Mouse (Mus musculus) splenic B cell, adult 2 months (primary cell): Measurements from ENCODE around the gene Sptbn1.

ENCODE experiments used
- DNase-seq: peaks from one replicate; pipeline ENCODE4 v3.0.0-alpha.2; 2011; ENCODE audit warnings: low read depth, low spot score
- H3K27me3 ChIP-seq: 2 replicates; pipeline ENCODE4 v1.6.1; 2012; ENCODE audit warnings: mild to moderate bottlenecking, low read length, moderate library complexity, mixed read lengths; ENCODE audit not compliant: control insufficient read depth, poor library complexity, insufficient read depth, severe bottlenecking
- H3K36me3 ChIP-seq: 2 replicates; pipeline ENCODE4 v1.6.1; 2012; ENCODE audit warnings: mild to moderate bottlenecking, low read length, moderate library complexity, mixed read lengths; ENCODE audit not compliant: control insufficient read depth, poor library complexity, insufficient read depth, severe bottlenecking

Sptbn1 gene

DNA sequence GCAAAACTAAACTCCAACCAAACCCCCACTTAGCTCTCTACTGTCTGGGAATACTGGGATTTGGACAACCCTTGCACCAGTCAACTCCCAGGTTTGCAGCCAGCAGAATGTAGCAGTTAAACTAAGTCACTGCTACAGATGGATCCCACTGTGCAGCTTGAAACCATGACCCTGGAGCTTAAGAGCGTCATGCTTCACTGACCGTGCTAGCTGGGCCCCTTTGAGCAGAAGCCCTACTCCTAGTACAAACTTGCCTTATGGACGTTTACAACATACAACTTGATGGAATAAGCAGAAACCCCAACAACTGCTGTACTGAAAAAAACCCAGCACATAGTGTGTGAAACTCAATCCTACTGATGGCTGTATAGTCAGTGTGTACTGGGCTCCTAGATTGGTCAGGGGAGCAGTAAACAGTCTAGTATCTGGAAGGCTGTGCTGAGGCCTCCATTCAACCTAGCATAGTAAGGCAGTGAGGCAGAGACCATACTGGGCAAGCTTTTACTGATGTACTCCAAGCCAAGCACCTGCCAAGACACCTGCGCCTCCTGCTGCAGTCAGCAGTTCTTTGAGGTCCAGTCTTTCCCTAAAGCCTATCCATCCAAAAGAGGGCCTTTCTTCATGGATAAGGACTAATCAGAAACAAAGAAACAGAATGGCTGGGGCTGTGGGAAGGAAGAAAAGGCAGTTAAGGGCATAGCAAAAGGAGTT lies 108.3 kb downstream of the Sptbn1 start:
- no peaks in the 10 kb centered on the region for H3K27me3 ChIP-seq
- DNase-seq, result no peak
- peaks cover 7% of the 10 kb centered on the region; the same call in 1 of the 2 replicates for H3K36me3 ChIP-seq

DNA sequence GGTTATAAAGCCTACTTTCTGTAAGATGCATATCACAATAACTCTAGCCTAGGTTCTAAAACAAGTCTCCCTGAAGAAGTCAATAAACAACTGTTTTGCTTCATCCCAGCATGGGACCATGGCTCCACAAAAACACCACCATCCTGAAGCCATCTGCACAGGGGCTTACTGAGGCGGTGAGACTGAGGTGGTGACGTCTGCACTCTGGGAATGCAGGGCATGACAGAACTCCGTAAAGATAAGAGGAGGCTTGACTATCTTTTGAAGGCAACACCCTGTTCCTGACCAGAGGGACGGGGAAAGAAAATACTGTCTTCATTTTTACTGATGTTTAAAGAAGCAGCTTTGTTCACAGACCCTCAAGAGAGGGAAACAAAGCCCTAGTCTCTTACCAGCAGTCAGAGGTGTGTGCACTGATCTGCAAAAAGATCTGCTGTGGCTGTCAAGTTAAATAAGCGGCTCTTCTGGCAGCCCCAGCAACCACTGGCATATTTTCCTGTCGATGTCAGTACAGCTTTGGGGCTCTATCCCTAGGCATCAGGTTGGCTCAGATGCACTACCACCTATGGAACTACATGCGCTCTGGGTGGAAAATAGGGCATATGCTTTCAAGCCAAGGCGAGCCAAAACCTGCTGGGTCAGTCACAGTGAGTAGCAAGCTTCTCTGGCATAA lies 109.8 kb downstream of the Sptbn1 start:
- Histone ChIP-seq H3K27me3 (no peaks in the 10 kb centered on the region), H3K36me3 (peaks cover 12% of the 10 kb centered on the region)
- no peak for DNase-seq

DNA sequence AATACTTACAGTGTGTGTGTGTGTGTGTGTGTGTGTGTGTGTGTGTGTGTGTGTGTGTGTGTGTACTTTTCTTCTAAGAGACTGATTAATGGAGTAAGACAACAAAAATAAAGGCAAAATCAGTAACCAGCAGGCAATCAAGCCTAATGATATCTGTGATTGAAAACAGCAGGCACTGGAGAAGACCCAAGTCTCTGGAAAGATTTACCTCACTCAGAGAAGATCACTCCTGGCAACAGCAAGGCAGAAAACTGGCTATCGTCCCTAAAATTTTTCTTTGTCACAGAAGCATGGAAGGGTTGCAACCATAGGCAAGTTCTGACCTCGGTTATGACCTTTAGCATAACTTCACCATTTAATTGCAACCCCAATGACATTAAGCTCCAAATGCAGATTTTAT lies 112.1 kb downstream of the Sptbn1 start:
- Histone ChIP-seq H3K36me3 (peaks cover 12% of the 10 kb centered on the region), H3K27me3 (no peaks in the 10 kb centered on the region)
- DNase-seq, result no peak

DNA sequence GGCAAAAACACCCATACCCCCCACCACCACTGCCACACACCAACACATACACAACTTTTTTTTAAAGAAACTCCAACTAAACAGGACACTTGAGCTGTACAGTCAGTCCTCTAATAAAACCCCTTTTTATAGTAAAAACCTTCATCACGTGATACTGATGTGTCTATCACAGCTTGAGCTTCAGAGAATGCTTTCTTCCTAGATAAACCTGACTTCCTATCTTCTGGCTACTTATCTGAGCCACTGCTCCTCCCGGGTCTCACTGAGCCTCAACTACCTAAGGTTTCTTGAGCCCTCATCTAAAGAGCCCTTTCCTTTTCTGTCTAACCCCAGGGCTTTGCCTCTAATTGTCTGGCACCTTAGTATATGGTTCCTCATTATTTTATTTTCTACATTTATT lies 113.0 kb downstream of the Sptbn1 start:
- Histone ChIP-seq H3K27me3 (no peaks in the 10 kb centered on the region), H3K36me3 (peaks cover 14% of the 10 kb centered on the region)
- no peak for DNase-seq

DNA sequence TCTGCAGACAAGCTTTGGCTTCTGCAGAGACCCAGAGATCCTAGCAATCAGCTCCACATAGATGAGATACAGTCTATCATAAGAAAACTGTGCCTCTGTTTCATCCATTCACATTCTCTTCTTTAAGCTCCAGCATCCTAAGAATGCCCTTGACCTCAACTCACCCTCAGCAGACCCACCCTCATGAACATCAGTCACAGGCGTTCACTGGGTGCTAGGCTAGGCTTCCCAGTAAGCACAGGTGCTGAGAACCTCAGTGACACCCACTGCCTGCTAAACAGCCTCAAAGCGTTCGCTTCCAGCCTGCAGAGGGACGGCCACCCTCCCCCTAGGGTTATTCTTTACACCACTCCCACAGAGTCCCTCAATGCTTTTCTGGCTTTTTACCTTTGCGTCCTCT lies 119.1 kb downstream of the Sptbn1 start:
- no peaks in the 10 kb centered on the region for H3K27me3 ChIP-seq
- H3K36me3 ChIP-seq, result peaks cover 20% of the 10 kb centered on the region
- DNase-seq, result no peak

DNA sequence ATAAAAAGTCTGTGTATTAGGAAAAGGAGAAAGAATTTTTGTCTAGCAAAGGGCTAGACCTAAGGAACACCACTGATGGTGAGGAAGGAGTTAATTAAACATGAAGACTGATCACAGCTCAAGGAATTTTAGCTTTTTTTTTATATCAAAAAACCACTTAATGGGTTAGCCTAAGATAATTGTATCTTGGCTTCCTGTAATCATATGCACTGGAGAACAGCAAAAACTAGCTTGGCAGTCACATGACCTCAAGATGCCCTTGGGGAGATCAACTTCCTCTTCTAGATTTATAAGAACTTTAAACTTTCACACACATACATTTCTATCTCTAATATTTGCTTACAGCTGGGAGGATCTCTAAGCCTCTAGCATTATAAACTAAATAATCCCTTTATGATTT lies 119.6 kb downstream of the Sptbn1 start:
- DNase-seq, result peak; percentile 84
- no peaks in the 10 kb centered on the region for H3K27me3 ChIP-seq
- peaks cover 21% of the 10 kb centered on the region for H3K36me3 ChIP-seq

DNA sequence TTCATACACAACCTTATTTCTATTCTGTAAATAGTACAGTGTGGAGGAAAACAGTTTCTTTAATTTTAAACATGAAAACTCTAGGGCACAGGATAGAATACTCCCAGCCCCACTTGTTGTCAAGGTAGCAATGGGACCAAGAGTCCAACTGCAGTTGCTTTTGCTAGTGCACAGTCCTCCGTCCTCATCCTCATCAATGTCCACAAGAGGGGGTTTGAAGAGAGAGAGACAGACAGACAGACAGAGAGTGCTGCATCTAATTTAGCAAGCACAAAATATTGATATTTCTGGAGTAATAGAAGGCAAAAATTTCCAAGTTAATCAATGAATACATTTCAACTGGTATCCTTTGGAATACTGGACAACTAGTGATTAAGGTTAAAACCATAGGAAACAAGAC lies 120.1 kb downstream of the Sptbn1 start:
- DNase-seq, result peak; percentile 41
- Histone ChIP-seq H3K36me3 (peaks cover 21% of the 10 kb centered on the region), H3K27me3 (no peaks in the 10 kb centered on the region)

DNA sequence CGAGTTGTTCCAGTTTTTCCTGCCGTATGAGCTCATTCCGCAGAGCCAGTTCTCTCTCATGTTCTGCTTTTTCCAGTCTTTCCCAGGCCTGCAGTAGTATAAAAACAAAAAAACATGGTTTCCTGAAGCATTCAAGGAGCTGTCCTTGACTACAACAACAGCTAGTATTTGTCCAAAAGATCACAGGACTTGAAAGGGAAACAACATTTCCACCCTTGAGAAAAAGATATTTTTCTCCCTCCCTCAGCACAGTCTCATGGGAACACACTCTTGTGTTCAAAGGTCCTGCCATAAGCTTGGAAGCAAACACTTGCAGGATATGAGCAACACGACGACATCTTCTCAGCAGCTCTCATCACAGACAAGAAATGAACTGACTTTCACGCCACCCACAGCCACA lies 124.9 kb downstream of the Sptbn1 start:
- no peak for DNase-seq
- no peaks in the 10 kb centered on the region for H3K27me3 ChIP-seq
- H3K36me3 ChIP-seq, result peaks cover 29% of the 10 kb centered on the region

DNA sequence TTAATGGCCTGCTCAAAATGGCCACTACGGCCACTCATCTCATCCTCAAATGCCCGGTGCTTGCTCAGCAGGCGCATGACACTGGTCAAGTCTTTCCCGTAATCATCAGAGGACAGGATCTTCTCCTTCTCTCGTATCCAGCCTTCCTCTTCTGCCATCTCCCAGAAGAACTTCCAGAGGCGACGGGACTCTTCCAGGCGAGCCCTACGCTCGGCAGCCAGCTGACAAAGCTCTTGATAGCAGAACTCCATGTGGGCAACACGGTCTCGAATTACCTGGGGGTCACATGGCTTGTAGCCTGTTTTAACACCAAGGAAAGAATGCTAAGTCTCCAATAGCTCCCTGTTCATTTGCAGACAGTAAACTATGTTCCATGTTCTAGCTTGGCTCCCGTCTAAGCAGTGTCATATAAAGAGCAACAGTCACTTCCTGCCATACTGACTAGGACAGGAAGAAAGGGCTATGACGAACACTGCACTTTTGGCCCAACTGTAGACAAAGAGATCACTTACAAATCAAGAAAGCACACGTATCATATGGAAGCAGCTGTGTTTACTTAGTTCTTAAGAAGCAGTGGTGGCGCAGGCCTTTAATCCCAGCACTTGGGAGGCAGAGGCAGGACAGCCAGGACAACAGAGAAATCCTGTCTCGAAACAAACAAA lies 128.7 kb downstream of the Sptbn1 start:
- DNase-seq, result no peak
- Histone ChIP-seq H3K27me3 (no peaks in the 10 kb centered on the region), H3K36me3 (peaks cover 27% of the 10 kb centered on the region)

DNA sequence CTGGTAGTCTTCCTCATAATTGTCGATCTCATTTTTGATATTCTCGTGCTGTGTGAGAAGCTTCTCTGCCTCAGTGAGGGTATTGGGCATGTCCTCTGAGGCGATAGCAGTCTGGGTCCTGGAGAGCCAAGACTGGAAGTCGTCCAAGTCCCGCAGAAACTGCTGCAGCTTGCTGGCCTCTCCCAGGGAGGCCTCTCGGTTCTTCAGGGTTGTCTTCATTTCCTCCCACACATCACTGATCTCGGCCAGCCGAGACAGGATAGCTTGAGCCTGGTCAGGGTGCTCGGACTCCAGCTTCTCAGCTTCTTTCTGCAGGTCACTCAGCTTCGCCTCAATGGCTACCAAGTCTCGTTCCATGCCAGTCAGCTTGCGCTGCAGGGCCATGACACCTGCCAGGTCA lies 130.9 kb downstream of the Sptbn1 start:
- no peak for DNase-seq

DNA sequence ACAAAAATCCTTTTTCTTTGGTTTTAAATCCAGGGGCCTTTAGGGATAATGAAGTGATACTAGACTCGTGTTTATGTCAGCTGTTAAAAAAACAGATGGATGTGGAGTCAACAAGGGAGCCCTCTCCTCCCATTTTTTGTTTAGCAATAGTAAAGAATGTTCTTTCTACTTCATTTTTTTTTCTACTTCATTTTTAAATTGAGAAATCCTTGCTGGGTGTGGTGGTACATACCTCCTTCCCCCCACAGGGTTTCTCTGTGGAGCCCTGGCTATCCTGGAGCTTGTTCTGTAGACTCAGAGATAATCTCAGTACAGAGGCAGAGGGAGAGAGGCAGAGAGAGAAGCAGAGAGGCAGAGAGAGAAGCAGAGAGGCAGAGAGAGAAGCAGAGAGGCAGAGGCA lies 133.9 kb downstream of the Sptbn1 start:
- Histone ChIP-seq H3K27me3 (no peaks in the 10 kb centered on the region), H3K36me3 (peaks cover 32% of the 10 kb centered on the region)
- no peak for DNase-seq

More for the DNA sequence above, 130.9 kb downstream of the Sptbn1 start:
- peaks cover 30% of the 10 kb centered on the region for H3K36me3 ChIP-seq
- H3K27me3 ChIP-seq, result no peaks in the 10 kb centered on the region

DNA sequence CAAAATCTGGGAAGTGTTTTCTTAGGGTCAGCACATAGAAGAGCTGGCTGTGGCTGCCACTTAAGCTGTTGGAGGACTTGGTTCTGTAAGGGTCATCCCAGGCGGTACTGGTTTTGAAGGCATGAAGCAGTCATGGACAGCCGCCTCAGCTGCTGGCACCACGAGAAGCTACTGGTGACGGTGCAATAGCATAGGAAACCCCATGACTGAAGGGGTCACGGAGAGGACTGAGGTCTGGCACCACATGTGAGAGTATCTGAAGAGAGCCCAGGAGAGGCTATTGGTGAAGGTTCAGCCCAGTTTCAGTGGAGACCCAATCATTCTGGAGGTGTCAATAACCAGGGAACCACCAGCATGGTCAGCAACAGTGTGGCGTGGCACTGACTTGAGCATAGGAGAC lies 135.4 kb downstream of the Sptbn1 start:
- DNase-seq, result no peak
- Histone ChIP-seq H3K36me3 (peaks cover 32% of the 10 kb centered on the region), H3K27me3 (no peaks in the 10 kb centered on the region)

DNA sequence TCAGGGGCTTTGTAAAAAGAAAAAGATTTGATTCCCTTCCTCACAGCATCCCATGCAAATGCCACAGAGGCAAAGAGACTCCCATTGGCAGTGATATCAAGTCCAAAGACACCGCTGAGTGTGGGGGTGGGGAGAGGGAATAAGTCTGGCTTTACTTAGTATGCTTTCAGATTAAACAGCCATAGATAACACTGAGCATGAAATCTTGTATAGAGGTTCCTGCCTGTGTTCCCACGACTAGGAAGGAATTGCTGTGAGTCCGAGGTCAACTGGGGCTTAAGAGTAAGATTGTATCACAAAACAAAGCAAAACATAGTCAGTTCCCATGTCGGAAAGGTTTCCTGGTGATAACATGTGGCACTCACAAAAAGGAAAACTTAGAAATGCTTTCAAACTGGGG lies 136.3 kb downstream of the Sptbn1 start:
- Histone ChIP-seq H3K27me3 (no peaks in the 10 kb centered on the region), H3K36me3 (peaks cover 32% of the 10 kb centered on the region)
- DNase-seq, result no peak

DNA sequence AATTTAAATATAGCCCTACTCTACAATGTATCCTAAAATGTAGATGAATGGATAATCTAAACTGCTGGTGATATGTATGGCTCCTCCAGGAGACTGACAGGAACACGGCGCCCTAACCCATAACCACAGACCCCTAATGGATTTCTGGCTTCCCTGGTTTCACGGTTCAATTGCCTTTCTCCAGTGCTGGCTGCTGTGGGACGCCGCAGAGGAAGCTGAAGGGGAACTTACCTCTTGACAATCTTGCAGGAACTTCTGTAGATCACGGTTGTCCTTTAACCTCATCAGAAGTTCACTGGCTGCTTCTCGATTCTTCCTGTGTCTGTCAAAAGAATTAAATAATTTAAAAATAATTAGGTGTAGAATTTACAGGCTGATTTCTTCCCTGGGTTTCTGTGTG lies 138.6 kb downstream of the Sptbn1 start:
- Histone ChIP-seq H3K36me3 (peaks cover 33% of the 10 kb centered on the region), H3K27me3 (no peaks in the 10 kb centered on the region)
- DNase-seq, result no peak

DNA sequence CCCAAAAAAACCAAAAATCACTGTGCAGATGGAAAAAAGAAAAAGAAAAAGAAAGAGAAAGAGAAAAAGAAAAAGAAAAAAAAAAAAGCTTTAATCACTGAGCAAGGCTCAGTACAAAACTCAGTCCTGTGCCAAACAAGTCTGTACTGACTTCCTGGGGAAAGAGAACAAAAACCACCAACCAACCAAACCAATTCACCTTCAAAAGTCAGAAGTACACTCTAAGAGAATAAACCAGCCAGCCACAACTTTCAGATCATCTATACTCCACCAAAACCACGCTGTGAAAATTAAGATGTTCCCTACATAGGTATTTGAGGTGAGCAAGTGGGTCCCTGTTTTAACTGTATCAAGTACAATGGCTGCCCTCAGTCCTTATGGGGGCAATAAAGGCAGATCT lies 141.1 kb downstream of the Sptbn1 start:
- no peak for DNase-seq
- Histone ChIP-seq H3K27me3 (no peaks in the 10 kb centered on the region), H3K36me3 (peaks cover 30% of the 10 kb centered on the region)
